Mouse (Mus musculus) megakaryocyte, embryonic 14.5 days (primary cell): ENCODE measurements around the gene Tmem209.

Experiments
- FLI1 ChIP-seq: IDR thresholded peaks from 2 replicates; pipeline ENCODE4 v1.6.1; 2012; ENCODE audit warnings: low read length, inconsistent platforms, mixed read lengths
- GATA1 ChIP-seq: IDR thresholded peaks from 3 replicates; pipeline ENCODE4 v1.6.1; 2012; ENCODE audit warnings: mixed read lengths, low read length, inconsistent platforms, borderline replicate concordance

DNA sequence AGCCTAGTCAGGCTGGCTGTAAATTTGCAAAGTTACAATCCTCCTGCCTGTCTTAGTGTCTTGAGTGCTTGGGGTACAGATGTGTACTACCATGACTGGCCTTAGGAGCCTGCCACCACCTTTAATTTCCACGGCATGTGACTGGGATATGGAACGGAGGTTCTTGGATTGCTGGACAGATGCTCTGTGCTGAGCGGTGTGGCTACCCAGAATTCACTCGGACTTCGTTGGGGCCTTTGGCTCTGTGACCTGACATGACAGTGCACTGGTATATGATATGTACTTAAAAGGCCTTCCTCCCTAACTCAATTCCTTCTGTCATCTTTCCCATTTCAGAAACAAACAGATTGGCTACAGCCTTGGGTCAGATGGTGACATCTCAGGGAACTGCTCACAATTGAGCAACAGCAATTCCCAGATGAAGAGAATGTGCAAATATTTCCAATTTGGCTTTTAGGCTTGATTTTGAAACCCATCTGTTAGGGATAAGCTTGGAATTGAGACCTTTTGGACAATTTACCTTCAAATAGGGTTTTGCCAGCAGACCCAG lies 45.1 kb upstream of the Tmem209 start:
- TF ChIP-seq GATA1 (no peak), FLI1 (no peak)
